Mouse (Mus musculus) stomach, embryonic 14.5 days (tissue): ENCODE data around the gene Pgrmc2. TPM values are rescaled to one million over a fixed set of nuclear protein-coding genes. Genes with fewer than 3 reads are reported as not detected.

Source experiments
- ATAC-seq: fragments of 200-750 bp; cut with Nextera tagmentation; 2 replicates; pipeline ENCODE4 v1.8.0; 2017; ENCODE audit warnings: low read depth, moderate TSS enrichment; ENCODE audit not compliant: insufficient number of reproducible peaks, insufficient read depth, low FRiP score
- H3K27ac ChIP-seq: fragments of 300-500 bp; sonication (generic); 2 replicates; pipeline ENCODE4 v1.5.1; 2014; ENCODE audit warnings: mild to moderate bottlenecking, low read length, moderate library complexity, mixed read lengths
- H3K27me3 ChIP-seq: fragments of 300-500 bp; sonication (generic); 2 replicates; pipeline ENCODE4 v1.6.1; 2014; ENCODE audit warnings: low read length, control low read depth, mixed read lengths; ENCODE audit not compliant: control insufficient read depth, insufficient read depth
- H3K36me3 ChIP-seq: fragments of 300-500 bp; sonication (generic); 2 replicates; pipeline ENCODE4 v1.6.1; 2014; ENCODE audit warnings: mild to moderate bottlenecking, control low read depth, low read length, moderate library complexity, mixed read lengths; ENCODE audit not compliant: control insufficient read depth, insufficient read depth
- H3K4me1 ChIP-seq: fragments of 300-500 bp; sonication (generic); 2 replicates; pipeline ENCODE4 v1.6.1; 2014; ENCODE audit warnings: low read length, control low read depth, mixed read lengths; ENCODE audit not compliant: control insufficient read depth, insufficient read depth
- H3K4me2 ChIP-seq: fragments of 300-500 bp; sonication (generic); replicated peaks from 2 replicates; pipeline ENCODE4 v1.6.1; 2014; ENCODE audit warnings: low read depth, low read length, control low read depth
- H3K4me3 ChIP-seq: fragments of 300-500 bp; sonication (generic); 2 replicates; pipeline ENCODE4 v1.5.1; 2014; ENCODE audit warnings: low read depth, low read length, control low read depth
- H3K9ac ChIP-seq: fragments of 300-500 bp; sonication (generic); replicated peaks from 2 replicates; pipeline ENCODE4 v1.6.1; 2014; ENCODE audit warnings: low read depth, mild to moderate bottlenecking, control low read depth, low read length, moderate library complexity, mixed read lengths
- H3K9me3 ChIP-seq: fragments of 300-500 bp; sonication (generic); 2 replicates; pipeline ENCODE4 v1.6.1; 2016; ENCODE audit warnings: low read depth, low read length, control low read depth; ENCODE audit not compliant: control insufficient read depth
- WGBS: fragments of 180-500 bp; shearing (Covaris S2); extraction: QIAGEN DNeasy Blood & Tissue Kit; methylation state at CpG from one replicate; pipeline ENCODE4 v1.1.7; 2014; 5-methylcytosine and 5-hydroxymethylcytosine counted together
- polyA plus RNA-seq: library from polyadenylated mRNA; unstranded; fragments of >200 nt; fragmentation: Nextera tagmentation; extraction: Ambion mirVana; gene quantifications from 2 replicates; pipeline ENCODE4 v1.2.1, GENCODE M21; 2014

Gene Pgrmc2
- polyA plus RNA-seq, 1 experiment from 2014 or later: 29.5 TPM

- Histone ChIP-seq H3K27ac (no peak overlapping the region), H3K4me3 (no peak overlapping the region), H3K36me3 (no peaks in the 10 kb centered on the region), H3K27me3 (no peaks in the 10 kb centered on the region), H3K9me3 (no peaks in the 10 kb centered on the region), H3K4me1 (no peaks in the 10 kb centered on the region), H3K4me2 (no peak overlapping the region), H3K9ac (no peak overlapping the region)
- no peak for ATAC-seq
- 72% methylated on average over 5 of the region's 5 CpGs for WGBS
Observed at GRCm38 (mm10) chr3:41038297-41038916, 44.4 kb downstream of the Pgrmc2 start.

- Histone ChIP-seq H3K4me2 (no peak overlapping the region), H3K27ac (no peak overlapping the region), H3K9me3 (no peaks in the 10 kb centered on the region), H3K4me3 (no peak overlapping the region), H3K36me3 (no peaks in the 10 kb centered on the region), H3K4me1 (no peaks in the 10 kb centered on the region), H3K9ac (no peak overlapping the region), H3K27me3 (no peaks in the 10 kb centered on the region)
- no peak for ATAC-seq
- WGBS: 72% methylated on average over 12 of the region's 12 CpGs
Observed at GRCm38 (mm10) chr3:41031286-41032210, 51.3 kb downstream of the Pgrmc2 start.

- no peaks in the 10 kb centered on the region for H3K27me3 ChIP-seq
- no peaks in the 10 kb centered on the region for H3K9me3 ChIP-seq
- 93% methylated on average over 1 of the region's 1 CpGs for WGBS
- H3K4me1 ChIP-seq: no peaks in the 10 kb centered on the region
- no peak for ATAC-seq
- H3K4me2 ChIP-seq: no peak overlapping the region
- no peak overlapping the region for H3K4me3 ChIP-seq
- no peaks in the 10 kb centered on the region for H3K36me3 ChIP-seq
- H3K27ac ChIP-seq: no peak overlapping the region
- no peak overlapping the region for H3K9ac ChIP-seq
Observed at GRCm38 (mm10) chr3:41030705-41031104, 52.1 kb downstream of the Pgrmc2 start.

- Histone ChIP-seq H3K9me3 (no peaks in the 10 kb centered on the region), H3K27me3 (no peaks in the 10 kb centered on the region), H3K27ac (no peak overlapping the region), H3K9ac (no peak overlapping the region), H3K4me3 (no peak overlapping the region), H3K36me3 (no peaks in the 10 kb centered on the region), H3K4me2 (no peak overlapping the region), H3K4me1 (no peaks in the 10 kb centered on the region)
- ATAC-seq: no peak
- 75% methylated on average over 6 of the region's 6 CpGs for WGBS
Observed at GRCm38 (mm10) chr3:41021980-41022379, 60.9 kb downstream of the Pgrmc2 start.

- no peak overlapping the region for H3K4me3 ChIP-seq
- H3K9ac ChIP-seq: no peak overlapping the region
- no peak overlapping the region for H3K4me2 ChIP-seq
- H3K27me3 ChIP-seq: no peaks in the 10 kb centered on the region
- H3K36me3 ChIP-seq: no peaks in the 10 kb centered on the region
- H3K27ac ChIP-seq: no peak overlapping the region
- no peaks in the 10 kb centered on the region for H3K4me1 ChIP-seq
- no peaks in the 10 kb centered on the region for H3K9me3 ChIP-seq
- WGBS: 89% methylated on average over 7 of the region's 7 CpGs
- ATAC-seq: no peak
Observed at GRCm38 (mm10) chr3:41020687-41021086, 62.2 kb downstream of the Pgrmc2 start.

GRCm38 (mm10) chr3:41018022-41018608 lies 64.7 kb downstream of the Pgrmc2 start:
- Histone ChIP-seq H3K27me3 (no peaks in the 10 kb centered on the region), H3K9me3 (no peaks in the 10 kb centered on the region), H3K27ac (no peak overlapping the region), H3K4me3 (no peak overlapping the region), H3K9ac (no peak overlapping the region), H3K36me3 (no peaks in the 10 kb centered on the region), H3K4me2 (no peak overlapping the region), H3K4me1 (no peaks in the 10 kb centered on the region)
- WGBS: 46% methylated on average over 3 of the region's 3 CpGs
- no peak for ATAC-seq

Other genes starting within 250 kb of the Pgrmc2 start
- 7.2 and 7.8 TPM in 2 replicates for gene Mfsd8, start 236.2 kb downstream of the Pgrmc2 start, polyA plus RNA-seq
- gene Abhd18, start 236.1 kb downstream of the Pgrmc2 start, polyA plus RNA-seq: 9.9 and 11.6 TPM in 2 replicates
- 0.35 and 0.41 TPM in 2 replicates for gene 1700034I23Rik, start 180.5 kb downstream of the Pgrmc2 start, polyA plus RNA-seq
- 3.6 and 5.8 TPM in 2 replicates for gene Larp1b, start 133.2 kb downstream of the Pgrmc2 start, polyA plus RNA-seq